8 mouse cellular contexts compared by ENCODE assay signal in the genomic region with DNA sequence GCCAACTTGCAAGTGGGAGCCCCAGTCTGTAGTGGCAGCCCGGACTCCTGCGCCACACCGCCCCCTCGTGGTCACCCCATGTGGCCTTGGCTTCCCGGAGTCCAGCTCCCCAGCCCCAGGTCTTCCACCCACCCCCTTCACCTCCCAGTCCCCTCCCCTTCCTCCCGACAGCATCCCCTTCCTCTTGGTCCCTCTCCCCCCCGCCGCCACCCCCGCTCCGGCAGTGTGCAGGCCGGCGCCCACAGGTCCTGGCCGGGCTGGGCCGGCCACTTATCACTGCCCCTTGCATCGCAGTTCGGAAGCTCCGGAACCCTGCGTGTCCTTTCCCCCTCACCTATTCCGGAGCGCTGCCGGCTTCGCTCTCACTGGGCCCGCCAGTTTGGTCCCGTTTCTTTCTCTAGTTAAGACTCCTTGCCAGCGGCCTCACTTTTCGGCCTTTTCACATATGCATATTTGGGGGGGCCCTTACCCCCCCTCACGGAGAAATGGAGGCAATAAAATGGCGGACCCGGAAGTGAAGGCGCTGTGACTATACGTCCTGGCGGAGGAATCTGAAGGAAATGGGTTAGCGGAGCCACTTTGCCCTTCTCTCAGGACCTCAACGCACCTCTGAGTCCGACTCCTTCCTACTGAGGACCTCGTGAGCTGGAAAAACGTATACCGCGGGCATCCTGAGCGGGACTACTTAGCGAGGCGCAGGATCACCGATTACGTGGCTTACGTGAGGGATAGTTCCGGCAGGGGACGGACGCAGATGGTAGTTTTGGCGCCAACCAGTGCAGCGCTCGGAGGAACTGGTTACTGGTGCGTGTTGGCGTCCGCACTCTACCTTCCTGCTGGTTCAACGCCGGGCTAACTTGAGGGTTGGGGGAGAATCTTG. TPM values are rescaled to one million over a fixed set of nuclear protein-coding genes. Genes with fewer than 3 reads are reported as not detected.
DNase-seq lines count a peak whose midpoint lies in the region; ATAC-seq lines count a peak whose summit lies in the region.

TSS of gene Gabpb2 (minus strand) at position 662 of the 880 bp plus-strand sequence.

- peak within 1 kb of the TSS; percentile 68 for H3K4me2 ChIP-seq in hindbrain, embryonic 14.5 days (replicated peaks)

- H3K36me3 ChIP-seq in hindbrain, embryonic 14.5 days (replicated peaks; ENCODE audit: control insufficient read depth, insufficient read depth), result peaks cover 53% of the 10 kb centered on the region

- H3K9me3 ChIP-seq in hindbrain, embryonic 14.5 days (ENCODE audit: control insufficient read depth, low read length), result no peaks in the 10 kb centered on the region

- H3K4me3 ChIP-seq in hindbrain, embryonic 14.5 days (replicated peaks; ENCODE audit: low read length), result peak within 1 kb of the TSS; percentile 66

- ATAC-seq in hindbrain, embryonic 14.5 days (ENCODE audit: low FRiP score), result peak; percentile 90

- H3K27me3 ChIP-seq in hindbrain, embryonic 14.5 days (ENCODE audit: control insufficient read depth, insufficient read depth, low read length), result no peaks in the 10 kb centered on the region

- 0 out of 2 replicates have a peak, but pooled peaks cover 12% of the 10 kb centered on the region for H3K4me1 ChIP-seq in hindbrain, embryonic 14.5 days (replicated peaks; ENCODE audit: control insufficient read depth, insufficient read depth, low read length)

- whole genome bisulfite sequencing in hindbrain, embryonic 14.5 days, result under 1% methylated on average over 56 of the region's 56 CpGs

- DNase-seq in NIH3T3 (ENCODE audit: low read depth), result peak; percentile 97
- DNase-seq in cerebellum, postnatal 10 days, result peak; percentile 97
- DNase-seq in frontal cortex, postnatal 25 days (ENCODE audit: low spot score in 2 of 2), result peak; percentile 80 to 86
- peak; percentile 84 for DNase-seq in hindbrain, embryonic 14.5 days (ENCODE audit: low spot score)
- peak; percentile 88 to 89 for DNase-seq in layer of hippocampus, postnatal 36 days
- peak; percentile 97 for DNase-seq in lung, postnatal 36 days
- DNase-seq in retina, postnatal 1 day, result peak; percentile 96
- peak; percentile 91 to 94 for DNase-seq in urinary bladder, adult 18-20 months (ENCODE audit: low spot score in 2 of 2)

- peak within 1 kb of the TSS; percentile 92 for H3K9ac ChIP-seq in hindbrain, embryonic 14.5 days

- peak within 1 kb of the TSS; percentile 93 for H3K27ac ChIP-seq in hindbrain, embryonic 14.5 days

RNA-seq across cellular contexts. Expression of gene Gabpb2, which starts in this region (rescaled TPM):
- 3.0 and 3.9 TPM in 2 replicates for polyA plus RNA-seq in hindbrain, embryonic 14.5 days (2014; fragmentation: Nextera tagmentation; extraction: Ambion mirVana)
- 10 to 100 TPM; 13.9 to 18.1 TPM for total RNA-seq in layer of hippocampus, postnatal 36 days (2021)

Comparison
In these comparisons a context has a peak if more than half of its experiments do, and no peak if none do; other contexts are left out.
1. Peak in every context shown above with its lines: DNase-seq, ATAC-seq, H3K4me3 ChIP-seq and H3K27ac ChIP-seq.